Mouse (Mus musculus) gastrocnemius, postnatal 10 days (tissue): ENCODE data around the gene Bfsp2. TPM values are rescaled to one million over a fixed set of nuclear protein-coding genes. Genes with fewer than 3 reads are reported as not detected.

Source experiments
- DNase-seq: peaks from one replicate; pipeline ENCODE4 v3.0.0; 2021; ENCODE audit warnings: mixed read lengths
- total RNA-seq, 2 experiments: library from RNA; stranded (reverse); gene quantifications; 2 replicates each; pipeline ENCODE4 v1.2.3; 2021

Bfsp2 gene
- total RNA-seq, 2 experiments from 2014 or later = 0.72 to 1.1 TPM

- no peak for DNase-seq
These were observed 96.6 kb downstream of the Bfsp2 start for GRCm38 (mm10) chr9:103383576-103383975.

GRCm38 (mm10) chr9:103382989-103383388, 97.2 kb downstream of the Bfsp2 start:
- no peak for DNase-seq

- DNase-seq = no peak
These were observed 99.7 kb downstream of the Bfsp2 start for GRCm38 (mm10) chr9:103380566-103380965.

GRCm38 (mm10) chr9:103379199-103379598, 101.0 kb downstream of the Bfsp2 start:
- no peak for DNase-seq

- no peak for DNase-seq
These were observed 101.5 kb downstream of the Bfsp2 start for GRCm38 (mm10) chr9:103378686-103379085.

- DNase-seq = no peak
These were observed 103.6 kb downstream of the Bfsp2 start for GRCm38 (mm10) chr9:103376346-103377320.

Other genes with a start within 250 kb of the Bfsp2 start
- gene Trf, start 250.0 kb downstream of the Bfsp2 start, total RNA-seq = 10 to 100 TPM; 12.1 to 27.5 TPM
- under 1 TPM in 1 of 2 experiments, not detected in 1; 0.43 TPM for gene 1300017J02Rik, start 175.3 kb downstream of the Bfsp2 start, total RNA-seq
- gene Topbp1, start 175.2 kb downstream of the Bfsp2 start, total RNA-seq = 10 to 100 TPM; 17.7 to 24.0 TPM
- gene Cdv3, start 114.6 kb downstream of the Bfsp2 start, total RNA-seq = 100 to 1,000 TPM; 146 to 147 TPM